Mouse (Mus musculus) olfactory bulb, adult 2 months (tissue): Measurements from ENCODE around the gene Car2. TPM values are rescaled to one million over a fixed set of nuclear protein-coding genes. Genes with fewer than 3 reads are reported as not detected.

Experiments used
- H3K27ac ChIP-seq: fragments of 200-500 bp; 2 replicates; pipeline ENCODE4 v1.5.1; 2012; ENCODE audit warnings: low read depth, low read length; ENCODE audit not compliant: insufficient read depth
- H3K4me1 ChIP-seq: fragments of 200-500 bp; 2 replicates; pipeline ENCODE4 v1.6.1; 2012; ENCODE audit warnings: low read length; ENCODE audit not compliant: control insufficient read depth, insufficient read depth
- H3K4me3 ChIP-seq: fragments of 200-500 bp; 2 replicates; pipeline ENCODE4 v1.5.1; 2012; ENCODE audit warnings: mild to moderate bottlenecking, low read depth, low read length, moderate library complexity; ENCODE audit not compliant: insufficient read depth
- CTCF ChIP-seq: fragments of 200-500 bp; IDR thresholded peaks from 2 replicates; pipeline ENCODE4 v1.5.1; 2012; ENCODE audit warnings: low read depth, mild to moderate bottlenecking, low read length, moderate library complexity; ENCODE audit not compliant: insufficient read depth
- POLR2A ChIP-seq: fragments of 200-500 bp; IDR thresholded peaks from 2 replicates; pipeline ENCODE4 v1.6.1; 2012; ENCODE audit warnings: mild to moderate bottlenecking, low read depth, low read length, moderate library complexity; ENCODE audit not compliant: insufficient read depth
- WGBS: fragments of 180-500 bp; shearing (Covaris S2); methylation state at CpG from one replicate; pipeline ENCODE4 v1.1.7; 2018; 5-methylcytosine and 5-hydroxymethylcytosine counted together
- polyA plus RNA-seq: library from polyadenylated mRNA; stranded (reverse); fragments of >200 nt; gene quantifications from 2 replicates; pipeline ENCODE4 v1.2.4, GENCODE M21; 2012; ENCODE audit warnings: low replicate concordance; ENCODE audit not compliant: missing spikeins, insufficient read depth, insufficient read length

Gene Car2
- polyA plus RNA-seq, 1 experiment: not detected

- 63% methylated on average over 1 of the region's 1 CpGs for WGBS
Observed at GRCm38 (mm10) chr3:14907271-14907670, 21.2 kb downstream of the Car2 start.

GRCm38 (mm10) chr3:14911992-14912582 is 26.0 kb downstream of the Car2 start:
- TF ChIP-seq CTCF: no peak
- TF ChIP-seq POLR2A: no peak
- H3K27ac ChIP-seq: no peak overlapping the region
- WGBS: 91% methylated on average over 4 of the region's 4 CpGs
- no peaks in the 10 kb centered on the region for H3K4me1 ChIP-seq
- H3K4me3 ChIP-seq: no peak overlapping the region

More at GRCm38 (mm10) chr3:14907271-14907670, 21.2 kb downstream of the Car2 start:
- Histone ChIP-seq H3K27ac (no peak overlapping the region), H3K4me3 (no peak overlapping the region), H3K4me1 (no peaks in the 10 kb centered on the region)
- no peak for TF ChIP-seq POLR2A
- no peak for TF ChIP-seq CTCF

GRCm38 (mm10) chr3:14913774-14914173 is 27.7 kb downstream of the Car2 start:
- no peak for TF ChIP-seq POLR2A
- no peak for TF ChIP-seq CTCF
- WGBS: 92% methylated on average over 4 of the region's 4 CpGs
- no peak overlapping the region for H3K4me3 ChIP-seq
- no peaks in the 10 kb centered on the region for H3K4me1 ChIP-seq
- no peak overlapping the region for H3K27ac ChIP-seq

GRCm38 (mm10) chr3:14915355-14915754 is 29.3 kb downstream of the Car2 start:
- Histone ChIP-seq H3K27ac (no peak overlapping the region), H3K4me1 (no peaks in the 10 kb centered on the region), H3K4me3 (no peak overlapping the region)
- TF ChIP-seq CTCF: no peak
- TF ChIP-seq POLR2A: no peak
- 83% methylated on average over 2 of the region's 2 CpGs for WGBS

GRCm38 (mm10) chr3:14917261-14917660 is 31.2 kb downstream of the Car2 start:
- TF ChIP-seq CTCF: no peak
- no peak for TF ChIP-seq POLR2A
- Histone ChIP-seq H3K27ac (no peak overlapping the region), H3K4me3 (no peak overlapping the region), H3K4me1 (no peaks in the 10 kb centered on the region)
- WGBS: 57% methylated on average over 2 of the region's 2 CpGs

GRCm38 (mm10) chr3:14944706-14945105 is 58.6 kb downstream of the Car2 start:
- Histone ChIP-seq H3K4me3 (no peak overlapping the region), H3K4me1 (no peaks in the 10 kb centered on the region), H3K27ac (no peak overlapping the region)
- 77% methylated on average over 3 of the region's 3 CpGs for WGBS
- TF ChIP-seq POLR2A (no peak), CTCF (no peak)

GRCm38 (mm10) chr3:14945627-14946026 is 59.6 kb downstream of the Car2 start:
- WGBS: 67% methylated on average over 2 of the region's 2 CpGs
- H3K4me1 ChIP-seq: no peaks in the 10 kb centered on the region
- H3K4me3 ChIP-seq: no peak overlapping the region
- no peak for TF ChIP-seq POLR2A
- no peak for TF ChIP-seq CTCF
- H3K27ac ChIP-seq: no peak overlapping the region

GRCm38 (mm10) chr3:14948067-14948800 is 62.2 kb downstream of the Car2 start:
- 54% methylated on average over 6 of the region's 6 CpGs for WGBS
- H3K4me3 ChIP-seq: no peak overlapping the region
- H3K4me1 ChIP-seq: no peaks in the 10 kb centered on the region
- TF ChIP-seq POLR2A: no peak
- no peak for TF ChIP-seq CTCF
- no peak overlapping the region for H3K27ac ChIP-seq

- no peak overlapping the region for H3K27ac ChIP-seq
- WGBS: 89% methylated on average over 2 of the region's 2 CpGs
- no peak for TF ChIP-seq POLR2A
- TF ChIP-seq CTCF: no peak
- H3K4me3 ChIP-seq: no peak overlapping the region
- no peaks in the 10 kb centered on the region for H3K4me1 ChIP-seq
Observed at GRCm38 (mm10) chr3:14950031-14950430, 64.0 kb downstream of the Car2 start.

Other genes with a start within 250 kb of the Car2 start
- gene Car13, start 244.5 kb upstream of the Car2 start, polyA plus RNA-seq: not detected in 2 replicates
- not detected in 2 replicates for gene Car1, start 77.9 kb upstream of the Car2 start, polyA plus RNA-seq
- gene Car3, start 22.8 kb upstream of the Car2 start, polyA plus RNA-seq: not detected in 2 replicates